Mouse (Mus musculus): ENCODE results near the gene Rfpl4.
"Not testable (repeated sequence)": the region's sequence is repeated elsewhere in the genome, so short reads cannot be mapped to it uniquely, and the experiment has no call there.

Gene Rfpl4

GRCm38 (mm10) chr7:5116850-5117249, at the start of gene Rfpl4:
Rfpl4 (minus strand) TSS chr7:5116950.
- no peak for DNase-seq (ENCODE audit: low spot score in 2 of 2)

DNA sequence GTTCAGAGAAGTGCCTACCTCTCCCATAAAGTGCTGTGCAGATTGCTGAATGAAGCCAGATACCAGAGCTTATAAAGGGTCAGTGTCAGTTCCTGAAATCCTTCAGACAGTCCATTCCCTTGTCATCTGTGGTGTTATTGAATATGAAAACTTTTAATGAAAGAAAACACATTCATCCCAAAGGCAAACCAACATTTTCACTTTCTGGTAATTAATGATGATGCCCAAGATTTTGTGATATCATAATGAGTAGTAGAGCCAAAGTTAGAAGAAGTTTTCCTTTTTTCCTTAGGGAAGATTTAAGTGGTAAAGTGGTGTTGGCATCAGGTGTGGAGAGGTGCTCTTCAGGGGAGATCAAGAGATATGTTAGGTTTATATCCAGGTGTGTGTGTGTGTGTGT, 32.8 kb upstream of the Rfpl4 start, which contains the start of gene Vmn1r55:
Vmn1r55 (minus strand) TSS at position 101 of the 400 bp plus-strand sequence.
- not testable (repeated sequence) for DNase-seq (ENCODE audit: low spot score in 2 of 2)

GRCm38 (mm10) chr7:5125549-5126406, 9.0 kb upstream of the Rfpl4 start, which contains the start of gene Rasl2-9:
Rasl2-9 (minus strand) TSS chr7:5125950.
- peak; percentile 76 to 80 for DNase-seq (ENCODE audit: low spot score in 2 of 2)

GRCm38 (mm10) chr7:5125078-5125477, 8.3 kb upstream of the Rfpl4 start:
- no peak for DNase-seq (ENCODE audit: low spot score in 2 of 2)

GRCm38 (mm10) chr7:5112701-5113100, 4.0 kb downstream of the Rfpl4 start:
- DNase-seq (ENCODE audit: low spot score in 2 of 2), result peak in 1 of 2 experiments; percentile 13

DNA sequence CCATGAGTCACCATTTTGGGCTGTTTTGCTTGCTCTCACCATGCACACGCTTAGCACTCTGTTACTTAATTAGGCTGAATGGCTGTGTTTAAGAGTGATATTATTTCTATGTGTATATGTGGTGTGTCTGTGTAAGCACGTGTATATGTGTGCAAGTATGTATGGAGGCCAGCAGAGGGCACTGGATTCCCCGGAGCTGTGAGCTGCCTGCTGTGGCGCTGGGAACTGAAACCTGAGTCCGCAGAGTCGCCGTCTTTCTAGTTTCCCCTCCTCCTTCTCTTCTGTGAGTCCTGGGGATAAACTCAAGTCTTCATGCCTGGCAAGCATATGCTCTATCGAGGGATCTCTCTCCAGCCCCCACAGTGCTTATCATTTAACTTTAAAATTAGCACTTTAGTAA, 7.4 kb downstream of the Rfpl4 start:
- DNase-seq (ENCODE audit: low spot score in 2 of 2), result no peak

DNA sequence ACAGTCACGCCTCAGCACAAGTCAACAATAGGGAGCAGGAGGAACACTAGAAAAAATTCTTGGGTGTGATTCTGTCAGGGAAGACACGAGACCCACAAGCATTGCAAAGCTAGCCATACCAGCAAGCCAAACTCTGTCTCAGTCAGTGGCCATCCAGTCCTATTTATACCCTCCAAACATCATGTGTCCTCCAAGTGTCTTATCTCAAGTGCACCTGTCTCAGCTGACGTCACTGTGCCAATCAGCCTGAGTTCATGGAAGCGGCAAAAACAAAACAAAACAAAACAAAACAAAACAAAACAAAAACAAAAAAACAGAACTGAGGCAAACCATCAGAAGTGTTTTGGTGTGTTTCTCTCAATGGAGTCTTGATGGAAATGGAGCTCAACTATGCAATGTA, 8.5 kb downstream of the Rfpl4 start:
- DNase-seq (ENCODE audit: low spot score in 2 of 2), result no peak

GRCm38 (mm10) chr7:5102564-5102963, 14.2 kb downstream of the Rfpl4 start:
- no peak for DNase-seq (ENCODE audit: low spot score in 2 of 2)

DNA sequence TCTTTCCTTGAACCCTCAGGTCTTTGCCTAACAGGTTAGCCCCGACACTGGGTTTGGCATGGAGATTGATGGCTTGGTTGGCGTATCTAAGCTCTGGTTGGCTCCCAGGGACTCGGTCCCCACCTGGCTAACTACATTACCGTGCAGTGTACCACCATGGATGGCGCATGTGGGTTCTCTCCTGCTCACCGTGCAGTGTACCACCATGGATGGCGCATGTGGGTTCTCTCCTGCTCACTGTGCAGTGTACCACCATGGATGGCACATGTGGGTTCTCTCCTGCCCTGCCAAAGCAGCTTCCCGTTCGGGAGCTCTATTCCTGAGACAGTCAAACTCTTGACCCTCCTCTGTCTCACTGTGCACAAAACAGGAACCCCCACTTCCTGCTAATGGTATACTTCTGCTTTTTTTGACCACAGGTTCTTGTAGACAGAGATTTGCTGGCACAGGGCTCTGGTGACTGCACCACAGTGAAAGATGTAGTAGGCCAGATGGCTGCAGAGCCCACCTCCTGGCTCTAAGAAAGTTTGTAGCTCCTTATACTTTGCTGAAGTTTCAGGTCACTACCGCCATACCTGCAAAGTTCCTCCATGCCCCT, 15.6 kb downstream of the Rfpl4 start:
- DNase-seq (ENCODE audit: low spot score in 2 of 2), result no peak

- no peak for DNase-seq (ENCODE audit: low spot score in 2 of 2)
Observed at GRCm38 (mm10) chr7:5099796-5100195, 17.0 kb downstream of the Rfpl4 start.

DNA sequence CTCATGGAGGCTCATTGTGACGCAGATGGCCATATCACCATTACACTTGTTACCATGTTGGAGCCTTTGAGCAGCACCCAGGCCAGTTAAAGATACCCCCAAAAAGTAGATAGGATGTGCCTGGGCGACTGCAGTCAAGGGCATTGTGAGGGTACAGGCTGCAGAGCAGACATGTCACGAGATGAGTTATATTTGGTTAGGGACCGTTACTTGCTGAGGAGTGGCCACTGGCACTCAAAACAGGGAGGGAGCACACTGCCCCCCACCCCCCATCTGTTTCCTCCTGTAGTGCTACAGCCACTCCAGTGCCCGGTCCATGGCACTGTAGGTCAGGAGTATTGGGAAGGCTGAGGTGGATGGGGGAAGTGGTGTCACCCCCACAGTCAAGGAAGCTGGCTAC, 18.0 kb downstream of the Rfpl4 start:
- DNase-seq (ENCODE audit: low spot score in 2 of 2), result no peak

DNA sequence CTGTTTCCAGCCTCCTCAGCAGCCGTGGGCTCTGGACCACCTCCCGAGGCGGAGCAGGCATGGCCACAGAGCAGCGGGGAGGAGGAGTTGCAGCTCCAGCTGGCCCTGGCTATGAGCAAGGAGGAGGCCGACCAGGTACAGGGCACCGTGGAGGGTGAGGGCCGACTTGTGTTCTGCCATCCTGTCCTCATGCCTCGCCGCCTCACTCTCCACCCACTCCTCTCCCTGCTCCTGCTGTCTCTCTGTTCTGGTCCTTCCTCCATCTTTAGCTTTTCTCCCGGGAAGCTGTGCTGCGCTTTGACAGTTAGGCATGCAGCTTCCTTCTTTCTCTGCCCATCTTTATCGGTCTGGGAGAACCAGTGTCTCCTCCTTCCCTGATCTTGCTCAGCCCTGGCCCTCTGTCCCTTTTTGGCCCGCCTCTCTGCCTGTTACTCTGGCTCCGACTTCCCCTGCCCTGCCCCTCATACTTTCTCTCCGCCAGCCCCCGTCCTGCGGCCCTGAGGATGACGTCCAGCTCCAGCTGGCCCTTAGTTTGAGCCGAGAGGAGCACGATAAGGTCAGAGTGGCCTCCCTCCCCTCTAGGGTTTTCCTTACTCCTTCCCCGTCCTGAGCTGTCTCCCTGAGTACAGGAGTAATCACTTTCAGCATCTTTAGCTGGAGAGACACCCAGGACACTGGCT, 23.8 kb downstream of the Rfpl4 start:
- DNase-seq (ENCODE audit: low spot score in 2 of 2), result peak in 1 of 2 experiments; percentile 33

DNA sequence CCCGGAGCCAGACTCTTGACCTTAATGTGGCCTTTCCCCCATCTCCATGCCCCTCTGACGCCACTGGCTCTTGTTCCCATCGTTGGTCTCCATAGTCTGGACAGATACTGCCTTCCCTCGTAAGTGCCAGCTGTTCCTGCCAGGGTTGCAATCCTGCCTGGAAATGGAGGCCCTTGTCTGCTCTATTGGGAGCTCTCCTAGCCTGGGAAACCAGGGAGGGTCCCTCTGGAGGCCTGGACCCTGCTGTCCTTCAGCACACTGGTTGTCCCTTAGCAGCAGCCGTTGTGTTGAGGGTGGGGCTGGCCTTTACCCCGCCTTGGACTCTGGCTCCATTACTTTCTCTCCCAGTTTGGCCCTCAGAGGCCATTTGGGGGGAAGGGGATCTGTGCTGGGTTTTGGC, 24.4 kb downstream of the Rfpl4 start:
- no peak for DNase-seq (ENCODE audit: low spot score in 2 of 2)

GRCm38 (mm10) chr7:5091008-5091728, 25.6 kb downstream of the Rfpl4 start:
- no peak for DNase-seq (ENCODE audit: low spot score in 2 of 2)

DNA sequence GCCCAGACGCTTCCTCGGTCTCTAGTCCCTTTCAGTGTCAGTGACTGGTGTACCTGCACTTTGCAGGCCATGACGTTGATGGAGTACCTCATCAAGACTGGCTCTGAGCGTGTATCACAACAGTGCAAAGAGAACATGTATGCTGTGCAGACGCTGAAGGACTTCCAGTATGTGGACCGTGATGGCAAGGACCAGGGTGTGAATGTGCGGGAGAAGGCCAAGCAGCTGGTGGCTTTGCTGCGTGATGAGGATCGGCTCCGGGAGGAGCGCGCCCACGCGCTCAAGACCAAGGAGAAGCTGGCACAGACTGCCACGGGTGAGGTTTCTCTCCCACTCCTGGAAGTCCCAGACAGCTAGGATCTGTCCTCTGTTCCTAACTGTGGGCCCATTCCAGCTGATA, 26.9 kb downstream of the Rfpl4 start:
- no peak for DNase-seq (ENCODE audit: low spot score in 2 of 2)

GRCm38 (mm10) chr7:5087886-5088285, 28.9 kb downstream of the Rfpl4 start:
- DNase-seq (ENCODE audit: low spot score in 2 of 2), result no peak

GRCm38 (mm10) chr7:5086921-5087440, 29.8 kb downstream of the Rfpl4 start:
- DNase-seq (ENCODE audit: low spot score in 2 of 2), result no peak

GRCm38 (mm10) chr7:5085512-5085911, 31.2 kb downstream of the Rfpl4 start:
- DNase-seq (ENCODE audit: low spot score in 2 of 2), result no peak

DNA sequence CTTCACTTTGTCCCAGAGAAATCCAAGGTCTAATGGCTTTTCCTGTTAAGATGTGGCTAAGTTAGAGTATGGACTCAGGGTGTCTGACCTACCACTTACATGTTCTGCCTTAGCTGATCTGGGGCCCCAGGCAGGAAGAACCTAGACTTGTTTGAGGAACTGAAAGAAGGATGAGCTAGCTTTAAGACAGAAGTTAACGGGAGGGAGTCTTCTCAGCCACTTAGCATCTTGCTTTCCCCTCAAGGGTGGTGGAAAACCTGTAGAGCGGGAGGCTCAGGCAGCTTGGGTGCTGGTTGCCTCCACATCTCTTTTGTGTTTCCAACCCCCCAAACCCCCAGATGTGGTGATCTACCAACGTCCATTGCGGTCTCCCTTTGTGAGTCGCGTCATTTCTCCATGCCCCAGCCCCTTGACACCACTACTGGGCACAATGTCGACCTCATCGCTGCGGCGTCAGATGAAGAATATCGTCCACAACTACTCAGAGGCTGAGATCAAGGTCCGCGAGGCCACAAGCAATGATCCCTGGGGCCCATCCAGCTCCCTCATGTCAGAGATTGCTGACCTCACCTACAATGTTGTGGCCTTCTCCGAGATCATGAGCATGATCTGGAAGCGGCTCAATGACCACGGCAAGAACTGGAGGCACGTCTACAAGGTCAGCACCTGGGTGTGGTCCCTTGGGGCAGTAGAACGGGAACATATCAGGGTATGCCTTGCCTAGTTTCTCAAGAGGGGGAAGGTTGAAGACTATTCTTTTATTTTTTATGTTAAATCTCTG, 33.2 kb downstream of the Rfpl4 start:
- DNase-seq (ENCODE audit: low spot score in 2 of 2), result no peak

GRCm38 (mm10) chr7:5081939-5082338, 34.8 kb downstream of the Rfpl4 start:
- no peak for DNase-seq (ENCODE audit: low spot score in 2 of 2)

DNA sequence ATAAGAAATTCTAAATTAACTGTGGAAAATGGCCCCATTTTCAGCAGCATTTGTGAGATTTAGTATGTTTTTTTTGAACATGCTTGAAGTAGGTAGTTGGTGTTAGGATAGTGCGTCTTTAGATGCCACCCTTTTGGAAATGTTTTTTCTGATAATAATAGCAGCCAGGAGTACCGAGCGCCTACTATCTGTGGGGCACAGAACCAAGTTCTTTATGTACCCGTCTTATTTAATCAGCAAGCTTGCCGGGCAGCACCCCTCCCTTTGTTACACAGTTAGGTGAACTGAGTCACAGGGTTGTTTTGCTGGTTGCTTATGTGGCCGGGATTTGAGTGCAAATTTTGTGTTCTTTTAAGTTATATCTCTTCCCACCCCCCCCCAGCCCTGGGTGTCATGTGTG, 35.5 kb downstream of the Rfpl4 start:
- DNase-seq (ENCODE audit: low spot score in 2 of 2), result no peak

Measured in urinary bladder, postnatal 4 days (tissue).